Mouse (Mus musculus) adrenal gland, postnatal 14 days (tissue): Measurements from ENCODE around the gene Rxrg. TPM values are rescaled to one million over a fixed set of nuclear protein-coding genes. Genes with fewer than 3 reads are reported as not detected.
A peak's percentile ranks its signal among the peaks of the same experiment; 100 is the strongest.

ENCODE experiments used
- DNase-seq: peaks from one replicate; pipeline ENCODE4 v3.0.0; 2021; ENCODE audit warnings: mixed read lengths
- long read RNA-seq, 2 experiments: library from polyadenylated mRNA; stranded (forward); transcript quantifications; one replicate each; pipeline ENCODE4 v2.0.0; 2021
- total RNA-seq: library from RNA; stranded (reverse); gene quantifications from 2 replicates; pipeline ENCODE4 v1.2.3, GENCODE M21; 2021

The Rxrg gene
- 14.8 and 15.8 TPM in 2 replicates for total RNA-seq
- long read RNA-seq, experiment 1, transcript Rxrg-202 (9 exons, 1,630 nt), result major isoform, 10 of 14 reads
- long read RNA-seq, experiment 1, partial matches to known transcripts, result 1 of 14 reads
- long read RNA-seq, experiment 1, other reads (novel, unspliced or antisense), result 3 of 14 reads
- long read RNA-seq, experiment 2, transcript Rxrg-202 (9 exons, 1,630 nt), result major isoform, 12 of 16 reads
- long read RNA-seq, experiment 2, partial matches to known transcripts, result 0 of 16 reads
- long read RNA-seq, experiment 2, other reads (novel, unspliced or antisense), result 3 of 16 reads

- peak; percentile 60 for DNase-seq
Measured at GRCm38 (mm10) chr1:167598255-167599081, at the start of gene Rxrg. Gene Rxrg, plus strand, starts transcription at chr1:167598384.

- DNase-seq, result no peak
Measured at GRCm38 (mm10) chr1:167549324-167549723, 48.9 kb upstream of the Rxrg start.

- peak; percentile 58 for DNase-seq
Measured at GRCm38 (mm10) chr1:167551601-167552000, 46.6 kb upstream of the Rxrg start.

GRCm38 (mm10) chr1:167553959-167554526, 44.1 kb upstream of the Rxrg start:
- DNase-seq, result no peak

- no peak for DNase-seq
Measured at GRCm38 (mm10) chr1:167566571-167566970, 31.6 kb upstream of the Rxrg start.

- no peak for DNase-seq
Measured at GRCm38 (mm10) chr1:167579131-167579530, 19.1 kb upstream of the Rxrg start.

GRCm38 (mm10) chr1:167583195-167583594, 15.0 kb upstream of the Rxrg start:
- no peak for DNase-seq

GRCm38 (mm10) chr1:167583888-167584287, 14.3 kb upstream of the Rxrg start:
- no peak for DNase-seq

GRCm38 (mm10) chr1:167588747-167589558, 9.2 kb upstream of the Rxrg start:
- no peak for DNase-seq

- no peak for DNase-seq
Measured at GRCm38 (mm10) chr1:167592175-167592574, 6.0 kb upstream of the Rxrg start.

GRCm38 (mm10) chr1:167599211-167599735, 1.1 kb downstream of the Rxrg start:
- DNase-seq, result no peak

GRCm38 (mm10) chr1:167608201-167608741, 10.1 kb downstream of the Rxrg start:
- DNase-seq, result no peak

GRCm38 (mm10) chr1:167617131-167617530, 18.9 kb downstream of the Rxrg start:
- no peak for DNase-seq

GRCm38 (mm10) chr1:167617995-167618489, 19.9 kb downstream of the Rxrg start:
- DNase-seq, result peak; percentile 65

GRCm38 (mm10) chr1:167620206-167620795, 22.1 kb downstream of the Rxrg start:
- DNase-seq, result no peak

- no peak for DNase-seq
Measured at GRCm38 (mm10) chr1:167625098-167625497, 26.9 kb downstream of the Rxrg start.

- no peak for DNase-seq
Measured at GRCm38 (mm10) chr1:167631765-167632164, 33.6 kb downstream of the Rxrg start.

GRCm38 (mm10) chr1:167635702-167636101, 37.5 kb downstream of the Rxrg start:
- no peak for DNase-seq

GRCm38 (mm10) chr1:167636948-167637347, 38.8 kb downstream of the Rxrg start:
- peak; percentile 79 for DNase-seq

- DNase-seq, result peak; percentile 75
Measured at GRCm38 (mm10) chr1:167638053-167638452, 39.9 kb downstream of the Rxrg start.

GRCm38 (mm10) chr1:167638901-167639300, 40.7 kb downstream of the Rxrg start:
- peak; percentile 39 for DNase-seq
